Mouse (Mus musculus): ENCODE results near the gene Kcna6.

Kcna6 gene

GRCm38 (mm10) chr6:126735806-126736205, 4.7 kb downstream of the Kcna6 start:
- no peak for DNase-seq (ENCODE audit: low read depth, low spot score)

- no peak for DNase-seq (ENCODE audit: low read depth, low spot score)
These were observed 7.8 kb downstream of the Kcna6 start for GRCm38 (mm10) chr6:126732645-126733044.

- no peak for DNase-seq (ENCODE audit: low read depth, low spot score)
These were observed 11.7 kb downstream of the Kcna6 start for GRCm38 (mm10) chr6:126728803-126729202.

- DNase-seq (ENCODE audit: low read depth, low spot score) = no peak
These were observed 21.9 kb downstream of the Kcna6 start for GRCm38 (mm10) chr6:126718423-126719087.

- no peak for DNase-seq (ENCODE audit: low read depth, low spot score)
These were observed 27.9 kb downstream of the Kcna6 start for GRCm38 (mm10) chr6:126712531-126712930.

GRCm38 (mm10) chr6:126705936-126706335, 34.5 kb downstream of the Kcna6 start:
- no peak for DNase-seq (ENCODE audit: low read depth, low spot score)

- DNase-seq (ENCODE audit: low read depth, low spot score) = peak; percentile 29
These were observed 36.0 kb downstream of the Kcna6 start for GRCm38 (mm10) chr6:126704430-126704829.

- peak; percentile 52 for DNase-seq (ENCODE audit: low read depth, low spot score)
These were observed 38.4 kb downstream of the Kcna6 start for GRCm38 (mm10) chr6:126702116-126702515.

- DNase-seq (ENCODE audit: low read depth, low spot score) = no peak
These were observed 39.3 kb downstream of the Kcna6 start for GRCm38 (mm10) chr6:126701196-126701595.

GRCm38 (mm10) chr6:126699995-126700394, 40.5 kb downstream of the Kcna6 start:
- no peak for DNase-seq (ENCODE audit: low read depth, low spot score)

- DNase-seq (ENCODE audit: low read depth, low spot score) = no peak
These were observed 53.4 kb downstream of the Kcna6 start for GRCm38 (mm10) chr6:126687120-126687519.

- DNase-seq (ENCODE audit: low read depth, low spot score) = no peak
These were observed 55.3 kb downstream of the Kcna6 start for GRCm38 (mm10) chr6:126685135-126685534.

- no peak for DNase-seq (ENCODE audit: low read depth, low spot score)
These were observed 61.5 kb downstream of the Kcna6 start for GRCm38 (mm10) chr6:126678961-126679360.

- no peak for DNase-seq (ENCODE audit: low read depth, low spot score)
These were observed 73.5 kb downstream of the Kcna6 start for GRCm38 (mm10) chr6:126667001-126667400.

- no peak for DNase-seq (ENCODE audit: low read depth, low spot score)
These were observed 74.4 kb downstream of the Kcna6 start for GRCm38 (mm10) chr6:126666091-126666490.

GRCm38 (mm10) chr6:126664569-126664968, 75.9 kb downstream of the Kcna6 start:
- DNase-seq (ENCODE audit: low read depth, low spot score) = no peak
